Mouse (Mus musculus): ENCODE data around the gene Cav1. TPM values are rescaled to one million over a fixed set of nuclear protein-coding genes. Genes with fewer than 3 reads are reported as not detected.

The Cav1 gene
- polyA plus RNA-seq, 1 experiment from 2014 or later, result 8.2 TPM

GRCm38 (mm10) chr6:17306602-17307325 lies 629 bp downstream of the Cav1 start:
- H3K4me3 ChIP-seq, result peak overlapping the region; percentile 60
- peaks cover 25% of the 10 kb centered on the region for H3K4me1 ChIP-seq (replicated peaks)
- peak; percentile 20 for DNase-seq (ENCODE audit: low spot score)
- H3K9me3 ChIP-seq, result no peaks in the 10 kb centered on the region
- H3K27ac ChIP-seq, result peak overlapping the region; percentile 71
- H3K36me3 ChIP-seq, result no peaks in the 10 kb centered on the region
- peaks cover 56% of the 10 kb centered on the region for H3K27me3 ChIP-seq (ENCODE audit: insufficient read depth, poor library complexity, severe bottlenecking)
- WGBS, result 1% methylated on average over 19 of the region's 19 CpGs

GRCm38 (mm10) chr6:17307461-17308115 lies 1.5 kb downstream of the Cav1 start:
- H3K27me3 ChIP-seq (ENCODE audit: insufficient read depth, poor library complexity, severe bottlenecking), result peaks cover 56% of the 10 kb centered on the region
- peak overlapping the region; percentile 53; the same call in 1 of the 2 replicates for H3K27ac ChIP-seq
- DNase-seq (ENCODE audit: low spot score), result peak; percentile 66
- H3K4me3 ChIP-seq, result peak overlapping the region; percentile 60
- 2% methylated on average over 31 of the region's 31 CpGs for WGBS
- H3K9me3 ChIP-seq, result no peaks in the 10 kb centered on the region
- peaks cover 25% of the 10 kb centered on the region for H3K4me1 ChIP-seq (replicated peaks)
- no peaks in the 10 kb centered on the region for H3K36me3 ChIP-seq

- peaks cover 25% of the 10 kb centered on the region for H3K4me1 ChIP-seq (replicated peaks)
- 42% methylated on average over 2 of the region's 2 CpGs for WGBS
- H3K36me3 ChIP-seq, result no peaks in the 10 kb centered on the region
- DNase-seq (ENCODE audit: low spot score), result no peak
- peaks cover 54% of the 10 kb centered on the region for H3K27me3 ChIP-seq (ENCODE audit: insufficient read depth, poor library complexity, severe bottlenecking)
- H3K9me3 ChIP-seq, result no peaks in the 10 kb centered on the region
- H3K4me3 ChIP-seq, result no peak overlapping the region
- no peak overlapping the region for H3K27ac ChIP-seq
These were observed 2.5 kb downstream of the Cav1 start for GRCm38 (mm10) chr6:17308661-17309060.

GRCm38 (mm10) chr6:17309260-17309659 lies 3.1 kb downstream of the Cav1 start:
- no peak for DNase-seq (ENCODE audit: low spot score)
- peaks cover 48% of the 10 kb centered on the region for H3K27me3 ChIP-seq (ENCODE audit: insufficient read depth, poor library complexity, severe bottlenecking)
- no peak overlapping the region for H3K27ac ChIP-seq
- WGBS, result 82% methylated on average over 2 of the region's 2 CpGs
- H3K36me3 ChIP-seq, result no peaks in the 10 kb centered on the region
- no peak overlapping the region for H3K4me3 ChIP-seq
- H3K9me3 ChIP-seq, result no peaks in the 10 kb centered on the region
- peaks cover 25% of the 10 kb centered on the region for H3K4me1 ChIP-seq (replicated peaks)

GRCm38 (mm10) chr6:17314241-17314640 lies 8.1 kb downstream of the Cav1 start:
- Histone ChIP-seq H3K9me3 (no peaks in the 10 kb centered on the region), H3K4me3 (no peak overlapping the region), H3K4me1 (replicated peaks) (no peaks in the 10 kb centered on the region), H3K27ac (no peak overlapping the region), H3K27me3 (ENCODE audit: insufficient read depth, poor library complexity, severe bottlenecking) (peaks cover 6% of the 10 kb centered on the region), H3K36me3 (no peaks in the 10 kb centered on the region)
- DNase-seq (ENCODE audit: low spot score), result no peak
- 89% methylated on average over 2 of the region's 2 CpGs for WGBS

GRCm38 (mm10) chr6:17314659-17315616 lies 8.8 kb downstream of the Cav1 start:
- H3K27me3 ChIP-seq (ENCODE audit: insufficient read depth, poor library complexity, severe bottlenecking), result peaks cover under 1% of the 10 kb centered on the region; the same call in 1 of the 2 replicates
- DNase-seq (ENCODE audit: low spot score), result no peak
- H3K9me3 ChIP-seq, result no peaks in the 10 kb centered on the region
- no peaks in the 10 kb centered on the region for H3K4me1 ChIP-seq (replicated peaks)
- H3K36me3 ChIP-seq, result no peaks in the 10 kb centered on the region
- WGBS, result 88% methylated on average over 5 of the region's 5 CpGs
- no peak overlapping the region for H3K4me3 ChIP-seq
- no peak overlapping the region for H3K27ac ChIP-seq

GRCm38 (mm10) chr6:17316294-17317166 lies 10.4 kb downstream of the Cav1 start:
- H3K4me3 ChIP-seq, result no peak overlapping the region
- no peaks in the 10 kb centered on the region for H3K9me3 ChIP-seq
- H3K27ac ChIP-seq, result no peak overlapping the region
- no peaks in the 10 kb centered on the region for H3K27me3 ChIP-seq (ENCODE audit: insufficient read depth, poor library complexity, severe bottlenecking)
- no peaks in the 10 kb centered on the region for H3K36me3 ChIP-seq
- no peak for DNase-seq (ENCODE audit: low spot score)
- H3K4me1 ChIP-seq (replicated peaks), result no peaks in the 10 kb centered on the region
- WGBS, result 77% methylated on average over 15 of the region's 15 CpGs

GRCm38 (mm10) chr6:17317167-17317524 lies 11.0 kb downstream of the Cav1 start:
- Histone ChIP-seq H3K9me3 (no peaks in the 10 kb centered on the region), H3K4me1 (replicated peaks) (no peaks in the 10 kb centered on the region), H3K27ac (no peak overlapping the region), H3K4me3 (no peak overlapping the region), H3K36me3 (no peaks in the 10 kb centered on the region), H3K27me3 (ENCODE audit: insufficient read depth, poor library complexity, severe bottlenecking) (no peaks in the 10 kb centered on the region)
- WGBS, result 68% methylated on average over 1 of the region's 1 CpGs
- DNase-seq (ENCODE audit: low spot score), result no peak

- Histone ChIP-seq H3K27ac (no peak overlapping the region), H3K27me3 (ENCODE audit: insufficient read depth, poor library complexity, severe bottlenecking) (no peaks in the 10 kb centered on the region), H3K9me3 (no peaks in the 10 kb centered on the region), H3K4me1 (replicated peaks) (no peaks in the 10 kb centered on the region), H3K36me3 (no peaks in the 10 kb centered on the region), H3K4me3 (no peak overlapping the region)
- WGBS, result 46% methylated on average over 1 of the region's 1 CpGs
- DNase-seq (ENCODE audit: low spot score), result no peak
These were observed 11.8 kb downstream of the Cav1 start for GRCm38 (mm10) chr6:17317944-17318343.

- 80% methylated on average over 6 of the region's 6 CpGs for WGBS
- no peak for DNase-seq (ENCODE audit: low spot score)
- H3K36me3 ChIP-seq, result no peaks in the 10 kb centered on the region
- no peak overlapping the region for H3K4me3 ChIP-seq
- no peak overlapping the region for H3K27ac ChIP-seq
- H3K4me1 ChIP-seq (replicated peaks), result 0 out of 2 replicates have a peak, but pooled peaks cover 1% of the 10 kb centered on the region
- H3K27me3 ChIP-seq (ENCODE audit: insufficient read depth, poor library complexity, severe bottlenecking), result no peaks in the 10 kb centered on the region
- no peaks in the 10 kb centered on the region for H3K9me3 ChIP-seq
These were observed 15.8 kb downstream of the Cav1 start for GRCm38 (mm10) chr6:17321976-17322375.

GRCm38 (mm10) chr6:17327216-17327615 lies 21.1 kb downstream of the Cav1 start:
- Histone ChIP-seq H3K9me3 (no peaks in the 10 kb centered on the region), H3K4me3 (no peak overlapping the region), H3K27ac (no peak overlapping the region), H3K4me1 (replicated peaks) (0 out of 2 replicates have a peak, but pooled peaks cover 7% of the 10 kb centered on the region), H3K36me3 (no peaks in the 10 kb centered on the region), H3K27me3 (ENCODE audit: insufficient read depth, poor library complexity, severe bottlenecking) (no peaks in the 10 kb centered on the region)
- WGBS, result 59% methylated on average over 11 of the region's 11 CpGs
- no peak for DNase-seq (ENCODE audit: low spot score)

- no peak overlapping the region for H3K4me3 ChIP-seq
- no peak for DNase-seq (ENCODE audit: low spot score)
- no peaks in the 10 kb centered on the region for H3K9me3 ChIP-seq
- no peaks in the 10 kb centered on the region for H3K27me3 ChIP-seq (ENCODE audit: insufficient read depth, poor library complexity, severe bottlenecking)
- 87% methylated on average over 3 of the region's 3 CpGs for WGBS
- no peaks in the 10 kb centered on the region for H3K36me3 ChIP-seq
- no peak overlapping the region for H3K27ac ChIP-seq
- 0 out of 2 replicates have a peak, but pooled peaks cover 7% of the 10 kb centered on the region for H3K4me1 ChIP-seq (replicated peaks)
These were observed 23.7 kb downstream of the Cav1 start for GRCm38 (mm10) chr6:17329801-17330200.

Measured in hindbrain, embryonic 10.5 days (tissue).